Mouse (Mus musculus): ENCODE measurements at regions not wholly inside any gene's neighbourhood (a gene's known extent, or its start where the extent isn't known, plus 50 kb on each side); places are given as distances from the start of the nearest gene placed in this dataset.

DNA sequence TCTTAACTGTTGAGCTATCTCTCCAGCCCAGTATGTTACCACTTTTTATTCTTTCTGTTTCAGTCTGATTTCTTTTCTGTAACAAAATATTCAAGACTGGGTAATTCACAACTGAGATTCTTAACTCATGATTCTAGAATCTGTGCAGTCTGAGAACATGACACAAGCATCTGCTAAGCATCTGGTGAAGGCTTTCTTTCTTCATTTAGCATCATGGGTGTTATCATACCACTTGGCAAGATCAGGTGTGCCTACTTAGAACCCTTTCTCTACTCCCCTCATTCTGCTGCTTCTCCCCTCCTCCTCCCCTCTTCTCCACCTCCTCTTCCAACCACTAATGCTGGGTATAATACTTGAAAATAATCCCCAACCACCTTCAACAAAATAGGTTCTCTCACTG lies 62.1 kb upstream of the Pfn2 start:
- no peak for DNase-seq (ENCODE audit: low spot score)

DNA sequence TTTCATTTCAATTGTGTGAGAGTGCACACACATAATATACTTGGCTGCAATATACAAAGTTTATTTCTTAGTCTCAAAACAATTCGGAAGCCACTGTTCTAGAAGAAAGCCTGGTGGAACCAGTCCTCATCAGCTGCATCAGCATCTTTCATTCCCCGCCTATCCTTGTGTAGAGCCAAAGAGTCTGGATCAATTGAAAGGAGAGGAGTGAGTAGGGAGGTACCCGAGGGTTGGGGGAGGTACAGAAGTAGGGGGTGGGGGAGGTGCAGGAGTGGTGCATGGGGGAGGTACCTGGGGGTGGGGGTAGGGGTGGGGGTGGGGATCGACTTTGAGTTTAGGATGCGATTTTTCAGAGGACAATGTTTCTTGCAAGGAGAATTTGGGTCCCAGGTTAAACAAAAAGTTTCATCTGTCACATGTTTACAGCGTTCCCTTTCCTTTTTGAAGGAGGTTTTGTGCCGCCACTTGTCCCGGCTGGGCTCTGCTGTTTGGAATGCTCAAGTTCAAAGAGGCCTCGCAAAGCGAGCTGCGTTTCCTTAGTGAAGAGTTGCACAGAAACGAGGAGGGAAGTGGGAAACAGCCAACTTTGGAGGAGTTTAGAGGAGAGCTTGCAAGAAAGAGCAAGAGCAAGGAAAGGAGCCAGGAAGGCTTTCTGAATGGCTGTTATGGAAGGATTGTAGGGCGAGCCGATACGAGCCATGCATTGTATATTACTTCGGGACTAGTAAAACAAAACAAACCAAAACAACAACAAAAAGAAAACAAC lies 64.1 kb upstream of the Pfn2 start:
- DNase-seq (ENCODE audit: low spot score): no peak

DNA sequence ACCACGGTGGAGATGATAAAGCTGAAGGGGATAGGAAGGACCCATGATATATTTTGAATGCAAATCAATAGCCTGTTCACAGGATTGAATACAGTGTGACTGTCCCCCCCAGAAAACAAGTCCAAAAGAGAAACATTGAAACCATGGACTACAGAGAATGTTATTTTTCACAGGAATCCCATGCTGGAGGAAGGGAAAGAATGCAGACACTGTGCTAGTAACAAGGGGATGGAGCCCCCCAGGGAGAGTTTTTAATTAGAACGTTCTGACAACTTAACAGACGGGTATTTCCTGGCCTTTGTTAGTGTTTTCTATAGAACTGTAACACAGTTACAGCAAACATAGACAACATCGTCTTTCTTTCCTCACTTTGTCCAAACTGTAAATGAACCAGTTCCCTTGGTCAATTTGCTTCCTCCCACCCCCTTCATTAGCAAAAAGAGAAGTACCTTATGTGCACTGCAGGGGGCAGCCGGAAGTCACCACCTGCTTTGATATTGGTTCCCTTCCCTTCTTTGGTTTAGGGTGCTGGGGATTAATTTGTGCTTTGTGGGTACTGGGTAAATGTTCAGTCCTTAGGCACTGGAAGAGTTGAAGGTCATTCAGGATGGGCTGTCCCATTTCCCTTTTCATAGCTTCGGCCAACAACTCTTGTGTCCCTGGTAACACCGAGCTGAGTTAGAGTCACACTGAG lies 64.9 kb upstream of the Pfn2 start:
- DNase-seq (ENCODE audit: low spot score): no peak

DNA sequence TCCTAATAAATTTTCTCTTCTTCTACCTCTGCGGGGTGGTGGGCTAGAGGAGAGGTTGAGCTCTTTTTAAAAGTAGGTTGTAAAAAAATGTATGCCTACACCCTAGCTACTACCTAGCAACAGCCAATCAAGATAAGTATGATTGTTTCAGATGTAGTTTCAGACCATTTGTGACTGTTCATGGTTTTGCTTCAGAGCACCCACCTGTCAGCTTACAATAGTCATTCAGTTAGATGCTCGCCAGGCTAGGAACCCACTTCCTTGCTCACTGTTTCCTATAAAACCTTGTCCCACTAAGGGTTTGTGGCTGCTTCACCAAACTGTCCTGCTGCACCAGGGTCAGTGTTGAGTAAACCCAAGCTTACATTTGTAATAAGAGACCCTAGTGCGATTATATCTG lies 66.8 kb upstream of the Pfn2 start:
- DNase-seq (ENCODE audit: low spot score): no peak

DNA sequence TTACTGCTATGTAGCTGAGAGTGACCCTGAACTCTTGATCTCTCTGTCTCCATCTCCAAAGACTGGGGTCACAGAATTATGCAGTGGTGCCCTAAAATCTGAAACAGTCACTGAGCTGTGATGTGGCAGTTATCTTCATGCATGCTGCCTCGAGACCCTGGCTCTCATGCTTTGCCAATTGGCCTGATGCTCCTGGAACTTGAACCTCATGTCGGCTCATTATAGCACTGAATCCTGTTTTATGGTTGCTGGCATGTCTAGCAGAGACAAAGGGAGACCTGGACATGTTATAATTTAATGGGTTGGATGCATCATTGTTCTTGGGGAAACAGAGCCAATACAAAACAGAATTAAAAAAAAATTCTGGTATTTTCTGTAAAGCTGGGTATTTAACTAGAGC lies 71.0 kb upstream of the Pfn2 start:
- no peak for DNase-seq (ENCODE audit: low spot score)

DNA sequence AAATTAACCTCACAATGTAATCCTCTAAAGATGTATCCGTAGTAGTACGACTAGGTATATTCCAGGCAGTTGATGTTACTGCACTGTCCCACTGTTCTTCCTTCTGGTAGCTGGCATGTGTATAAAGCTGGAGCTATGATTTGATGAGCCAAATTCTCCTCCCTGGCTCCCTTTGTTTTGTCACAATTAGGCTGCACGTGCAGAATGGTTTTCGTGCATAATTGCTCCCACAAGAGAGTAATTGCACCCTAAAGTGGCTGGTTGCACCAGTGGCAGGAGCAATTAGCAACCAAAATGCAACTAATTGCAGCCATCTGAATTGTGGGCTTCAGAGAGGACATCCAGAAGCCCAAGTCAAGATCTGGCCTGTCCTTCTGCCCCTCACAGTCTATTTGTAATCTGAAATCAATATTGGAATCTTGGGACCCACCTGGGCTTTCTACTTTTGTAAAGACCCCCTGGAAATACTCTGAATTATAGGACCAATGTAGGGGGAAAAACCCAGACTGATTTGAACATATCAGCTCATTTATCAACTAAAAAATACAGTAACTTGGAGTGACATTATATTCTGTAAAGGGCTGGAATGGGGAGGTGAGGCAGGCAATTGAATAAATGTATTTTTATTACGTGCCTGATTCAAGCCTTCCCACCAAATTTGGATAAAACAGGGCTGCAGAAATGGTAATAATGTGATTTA lies 71.7 kb upstream of the Pfn2 start:
- DNase-seq (ENCODE audit: low spot score): no peak

DNA sequence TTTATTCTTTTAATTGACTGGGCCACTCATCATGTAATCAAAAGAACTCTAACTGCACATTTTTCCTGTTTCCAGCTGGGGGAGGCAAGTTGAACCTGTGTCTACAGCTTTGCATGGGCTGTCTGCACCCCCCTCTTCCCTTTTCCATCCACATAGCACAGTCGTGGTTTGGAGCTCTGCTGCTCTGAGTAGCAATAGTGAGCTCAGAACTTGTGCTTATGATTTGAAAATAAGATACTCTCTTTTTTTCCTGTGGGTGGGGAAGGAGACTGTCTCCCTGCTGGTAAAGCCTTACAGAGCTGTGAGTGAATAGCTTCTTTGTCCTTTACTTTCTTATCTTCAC lies 72.2 kb upstream of the Pfn2 start:
- no peak for DNase-seq (ENCODE audit: low spot score)

DNA sequence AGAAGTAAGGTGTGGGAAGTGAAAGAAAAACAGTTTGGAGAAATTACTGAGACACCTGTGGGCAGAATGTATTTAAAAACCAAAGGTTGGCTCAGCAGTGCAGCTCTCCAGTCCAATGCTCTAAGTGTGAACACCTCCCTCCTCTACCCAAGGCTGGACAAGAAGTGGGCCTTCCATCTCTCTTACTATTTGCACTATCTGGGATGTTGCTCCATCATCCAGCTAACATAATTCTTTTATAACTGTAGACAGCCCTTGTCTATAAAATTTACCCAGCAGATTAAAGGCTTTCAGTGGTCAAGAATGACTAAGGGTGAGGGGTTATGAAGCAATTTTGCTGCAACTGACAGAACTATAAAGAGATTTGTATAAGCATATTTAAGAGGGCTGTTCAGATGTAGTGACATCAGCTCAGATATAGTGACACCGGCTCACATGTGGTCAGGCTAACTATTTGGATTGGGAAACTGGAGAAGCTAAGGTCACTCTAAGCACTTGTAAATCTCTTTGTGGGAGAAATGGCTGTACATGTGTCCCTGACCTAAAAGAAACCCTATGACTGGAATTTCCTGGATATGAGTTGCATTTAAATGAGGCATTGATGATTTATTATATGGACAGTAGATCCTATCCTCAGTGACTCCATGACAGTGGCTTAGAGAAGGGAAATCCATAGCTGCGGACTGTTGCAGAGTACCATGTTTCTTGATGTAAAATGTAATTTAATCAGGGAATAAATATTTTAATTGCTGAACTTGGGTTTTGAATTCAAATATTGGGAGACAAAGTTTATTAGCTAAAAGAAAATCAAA lies 73.4 kb upstream of the Pfn2 start:
- DNase-seq (ENCODE audit: low spot score): peak; percentile 15

DNA sequence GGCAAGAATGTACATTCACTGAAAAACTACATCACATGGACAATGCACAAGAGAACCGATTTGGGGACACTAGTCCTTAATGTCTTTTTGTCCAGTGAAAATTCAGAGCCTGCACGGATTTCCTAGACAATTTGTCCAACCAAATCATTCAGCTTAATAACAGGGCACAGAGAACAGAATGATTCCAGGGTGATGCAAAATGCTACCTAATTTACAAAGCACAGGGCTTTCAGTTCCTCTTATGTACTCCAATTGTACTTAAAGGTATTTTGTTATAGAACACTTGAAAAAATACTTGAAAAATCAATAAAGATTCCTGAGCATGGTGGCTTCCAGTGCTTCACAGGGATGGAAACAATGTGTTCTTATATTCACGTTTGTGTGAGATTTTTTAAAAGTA lies 75.2 kb upstream of the Pfn2 start:
- no peak for DNase-seq (ENCODE audit: low spot score)

DNA sequence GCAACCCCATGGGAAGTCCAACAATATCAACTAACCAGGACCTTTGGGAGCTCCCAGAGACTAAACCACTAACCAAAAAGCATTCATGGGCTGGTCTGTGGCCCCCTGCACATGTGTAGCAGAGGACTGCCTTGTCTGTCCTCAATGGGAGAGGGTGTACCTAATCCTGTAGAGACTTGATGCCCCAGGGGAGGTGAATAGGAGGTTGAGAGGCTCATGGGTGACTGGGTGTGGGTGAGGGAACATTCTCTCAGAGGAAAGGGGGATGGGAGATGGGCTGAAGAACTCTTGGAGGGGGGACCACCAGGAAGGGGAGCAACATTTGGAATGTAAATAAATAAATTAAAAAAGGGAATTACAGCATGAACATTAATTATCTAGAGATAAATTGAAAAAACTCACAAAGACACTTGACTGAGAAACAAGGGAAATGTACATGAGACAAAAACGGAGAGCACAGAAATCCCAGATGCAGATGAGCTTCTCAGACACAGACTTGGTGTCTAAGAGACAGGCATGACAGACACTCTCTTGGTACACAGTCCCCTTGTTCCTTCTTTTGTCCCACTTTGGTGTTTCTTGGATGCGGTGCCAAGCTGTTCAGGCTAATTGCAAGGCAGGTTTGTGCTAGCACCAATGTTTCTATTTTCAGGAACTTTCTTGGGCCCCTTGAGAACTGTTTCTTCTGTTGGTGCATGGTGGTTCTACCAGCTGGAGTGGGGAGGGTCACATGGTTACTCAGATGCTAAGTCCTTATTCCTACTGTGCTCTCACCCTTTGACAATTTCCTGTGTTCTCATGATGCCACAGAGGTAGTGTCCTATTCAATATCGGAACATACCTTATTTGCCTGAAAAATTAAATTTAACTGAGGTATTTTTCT lies 85.0 kb upstream of the Pfn2 start:
- no peak for DNase-seq (ENCODE audit: low spot score)

DNA sequence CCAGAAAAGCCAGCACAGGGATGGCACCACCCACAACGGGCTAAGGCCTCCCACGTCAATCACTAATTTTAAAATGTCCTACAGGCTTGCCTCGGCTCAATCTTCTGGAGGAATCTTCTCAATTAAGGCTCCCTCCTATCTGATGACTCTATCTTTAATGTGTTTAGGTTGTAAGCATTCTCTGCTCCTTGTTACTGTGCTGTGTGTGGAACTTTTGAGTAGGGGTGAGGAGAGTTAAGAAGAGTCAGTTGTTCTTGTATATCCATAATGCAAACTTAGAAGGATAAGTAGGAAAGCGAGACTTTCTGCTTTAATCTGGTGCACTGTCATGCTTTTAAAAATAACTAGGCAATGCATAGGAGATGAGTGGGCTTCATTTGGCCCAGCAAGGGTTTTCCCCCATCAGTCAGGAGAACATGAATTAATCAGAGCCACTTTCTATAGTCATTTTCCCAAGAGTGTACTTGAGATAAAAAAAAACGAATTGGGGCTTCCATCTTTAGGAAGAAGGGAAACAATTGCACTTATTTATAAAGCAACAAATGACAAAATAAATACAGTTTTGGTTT lies 87.2 kb upstream of the Pfn2 start:
- no peak for DNase-seq (ENCODE audit: low spot score)

DNA sequence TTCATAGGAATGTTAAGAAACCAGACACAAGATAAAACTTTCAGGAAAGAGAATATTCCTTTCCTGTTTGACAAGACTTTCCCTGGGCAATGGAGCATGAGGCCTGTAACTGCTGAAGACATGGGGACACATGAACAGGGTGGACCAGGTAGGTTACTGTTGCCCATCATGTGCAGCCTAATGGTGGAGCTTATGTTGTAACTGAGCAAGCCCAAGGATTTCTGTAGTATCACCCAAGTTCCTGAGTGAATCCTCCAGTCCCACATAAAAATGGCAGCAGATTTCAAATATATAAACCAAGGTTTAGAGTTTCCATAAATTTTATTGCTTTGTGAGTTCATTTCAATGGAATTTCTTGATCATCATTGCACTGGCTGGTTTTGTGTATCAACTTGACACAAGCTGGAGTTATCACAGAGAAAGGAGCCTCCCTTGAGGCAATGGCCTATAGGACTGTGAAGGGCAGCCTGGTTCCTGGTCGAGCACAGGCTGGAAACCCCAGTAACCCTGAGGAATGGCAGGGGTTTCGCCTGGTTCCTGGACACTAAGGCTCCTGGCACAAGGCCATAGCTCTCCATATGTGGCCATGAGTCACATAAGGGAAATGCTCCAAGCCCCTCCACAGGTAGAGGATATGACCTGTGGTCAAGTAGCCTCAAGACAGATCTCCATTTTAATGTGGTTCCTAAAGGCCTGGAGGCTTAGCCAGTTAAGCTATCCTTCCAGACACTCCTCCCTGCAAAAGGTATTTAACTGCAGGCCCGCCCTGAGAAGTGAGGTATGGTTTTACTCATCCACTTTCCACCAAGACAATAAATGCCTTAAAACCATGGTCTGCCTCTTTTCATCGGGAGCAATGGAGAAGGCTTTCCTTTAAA lies 92.9 kb upstream of the Pfn2 start:
- no peak for DNase-seq (ENCODE audit: low spot score)

DNA sequence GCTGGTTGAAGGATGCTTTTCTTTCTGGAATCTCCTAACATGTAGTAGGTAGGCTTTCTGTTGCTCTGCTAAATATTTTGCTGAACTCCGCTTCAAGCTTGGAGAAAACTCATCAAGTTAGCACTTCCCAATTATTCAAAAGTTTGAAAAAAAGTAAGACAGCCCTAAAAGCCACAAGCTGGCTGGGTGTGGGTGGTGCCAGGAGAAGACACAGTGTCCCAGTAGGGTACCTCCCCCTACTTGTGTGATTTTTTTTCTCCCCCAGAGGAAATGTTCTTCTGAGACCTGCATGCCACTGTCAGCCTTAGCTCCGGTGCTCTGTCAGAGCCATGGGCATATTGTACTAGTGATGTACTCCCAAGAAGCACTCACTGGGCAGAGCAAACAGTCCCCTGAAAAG lies 96.8 kb upstream of the Pfn2 start:
- no peak for DNase-seq (ENCODE audit: low spot score)

DNA sequence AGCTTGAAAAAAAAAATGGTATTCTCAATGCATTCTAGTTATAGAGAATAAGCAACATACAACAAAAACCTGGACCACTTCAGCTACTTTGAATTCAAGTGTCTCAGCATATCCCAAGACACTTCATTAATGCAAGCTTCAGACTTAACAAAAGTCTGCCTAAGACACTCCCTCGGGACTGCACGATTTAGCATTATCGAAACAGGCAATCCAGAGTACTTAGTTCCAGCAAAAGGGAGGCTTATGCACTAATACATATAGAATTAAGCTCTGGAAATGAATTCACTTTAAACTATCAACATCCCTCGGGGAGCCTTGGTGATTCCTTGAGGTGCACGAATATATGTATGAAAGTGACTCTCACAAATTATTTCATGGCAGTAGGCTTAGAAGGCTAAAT lies 97.9 kb upstream of the Pfn2 start:
- no peak for DNase-seq (ENCODE audit: low spot score)

DNA sequence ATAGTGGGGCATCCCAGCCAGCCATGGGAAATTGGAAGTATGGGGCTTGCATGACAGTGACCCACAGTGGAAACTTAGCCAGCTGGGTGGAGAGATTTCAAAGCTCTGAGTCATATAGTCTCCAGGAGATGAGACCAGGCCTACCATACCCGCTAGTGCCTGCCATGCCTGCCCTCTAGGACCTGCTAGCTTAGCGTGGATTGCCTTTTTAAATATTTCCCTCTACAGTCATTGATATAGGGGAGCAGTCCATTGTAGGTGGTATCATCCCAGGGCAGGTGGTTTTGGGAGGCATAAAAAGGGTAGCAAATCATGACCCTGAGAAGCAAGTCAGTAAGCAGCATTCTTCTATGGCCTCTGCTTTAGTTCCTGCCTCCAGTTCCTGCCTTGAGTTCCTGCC lies 99.5 kb upstream of the Pfn2 start:
- no peak for DNase-seq (ENCODE audit: low spot score)

DNA sequence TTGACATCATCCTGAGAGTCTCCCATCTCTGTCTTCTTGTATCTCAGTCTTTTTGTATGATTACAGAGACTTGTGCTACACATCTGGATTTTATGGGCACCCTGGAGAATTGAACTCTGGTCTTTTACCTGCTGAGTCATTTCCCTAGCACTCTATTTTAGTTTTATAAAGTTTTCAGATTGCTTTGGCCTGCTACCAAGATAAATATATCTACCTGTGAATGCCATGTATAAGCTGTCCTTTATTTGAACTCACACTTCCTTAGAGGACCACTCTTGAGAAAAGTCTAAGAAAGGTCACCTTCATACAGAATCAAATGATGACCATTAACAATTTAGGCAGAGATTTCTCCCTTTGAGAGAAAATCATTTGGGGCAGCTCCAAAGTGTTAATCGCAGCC lies 100.8 kb upstream of the Pfn2 start:
- DNase-seq (ENCODE audit: low spot score): no peak

DNA sequence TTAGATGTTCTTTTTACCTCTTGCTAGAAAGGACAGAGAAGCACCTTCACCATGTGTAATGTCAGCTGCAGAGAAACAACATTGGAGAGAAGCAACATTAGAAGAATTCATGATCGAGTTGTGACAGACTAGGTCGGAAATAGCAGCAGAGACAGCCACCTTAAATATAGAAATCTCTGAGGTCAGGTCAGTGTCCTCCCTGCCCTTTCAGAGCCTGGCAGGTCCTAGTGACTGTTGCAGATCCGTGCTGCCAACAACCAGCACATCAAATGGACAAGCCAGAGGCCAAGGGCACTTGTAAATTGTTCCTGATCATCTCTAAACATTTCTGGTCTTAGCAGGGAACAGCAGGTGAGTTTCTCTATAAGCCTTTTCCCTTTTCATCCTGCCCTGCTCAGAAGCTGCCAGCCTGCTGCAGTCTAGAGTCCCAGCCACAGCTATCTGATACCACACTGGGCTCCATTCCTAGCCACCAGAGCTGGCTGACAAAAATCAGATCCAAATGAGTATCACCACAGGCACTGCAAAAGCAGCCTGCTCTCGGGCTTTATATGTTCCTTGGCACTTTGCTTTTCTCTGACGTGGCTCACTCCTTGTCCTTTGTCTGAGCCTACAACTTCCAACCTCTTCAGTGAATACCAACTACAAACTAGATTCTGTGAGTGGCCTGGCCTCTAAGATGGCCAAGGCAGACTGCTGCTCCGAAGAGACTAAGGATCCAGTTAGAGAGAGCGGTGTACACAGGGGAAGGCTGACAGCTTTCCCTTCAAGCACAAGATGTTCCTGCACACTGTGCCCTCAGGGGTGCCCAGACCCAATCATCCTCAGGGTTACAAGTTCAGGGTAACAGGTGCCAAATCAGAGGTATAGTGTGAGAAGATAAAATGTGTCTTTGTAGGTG lies 102.8 kb upstream of the Pfn2 start:
- DNase-seq (ENCODE audit: low spot score): peak; percentile 75

DNA sequence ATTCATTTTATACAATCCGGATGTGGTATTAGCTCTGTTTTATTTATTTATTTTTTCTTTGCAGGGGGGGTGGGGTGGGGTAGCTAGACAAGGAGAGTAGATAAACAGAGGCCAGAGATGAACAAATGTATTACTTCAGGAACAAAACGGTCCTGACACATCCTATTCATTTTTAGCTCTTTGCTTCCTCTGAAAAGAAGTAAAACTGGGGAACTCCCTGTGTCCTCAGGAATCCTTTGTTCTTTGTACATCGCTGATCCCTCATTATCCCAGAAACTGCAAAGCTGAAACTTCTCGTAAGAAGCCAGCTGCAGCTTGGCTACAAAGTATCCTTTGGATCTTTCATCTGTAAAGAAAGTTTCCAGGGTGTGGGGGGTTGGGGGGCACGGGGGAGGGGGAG lies 103.6 kb upstream of the Pfn2 start:
- no peak for DNase-seq (ENCODE audit: low spot score)

DNA sequence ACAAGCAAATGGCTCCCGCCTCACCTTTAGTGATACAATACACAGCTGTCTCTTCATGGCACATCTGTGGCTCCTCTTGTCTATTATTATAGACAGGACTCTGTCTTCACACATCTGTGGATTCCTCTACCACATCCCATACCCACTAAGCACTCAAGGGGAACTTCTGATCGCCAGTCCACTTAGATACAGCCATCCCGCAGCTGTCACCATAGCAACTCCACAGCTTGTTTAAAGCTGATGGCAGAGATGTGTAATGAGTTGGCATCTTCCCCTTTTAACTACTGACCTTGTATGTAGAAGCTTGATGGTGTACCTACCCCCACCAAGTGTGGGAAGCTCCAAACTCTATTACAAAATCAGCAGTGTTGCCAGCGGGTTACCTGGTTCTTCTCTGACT lies 109.5 kb upstream of the Pfn2 start:
- DNase-seq (ENCODE audit: low spot score): no peak

Data from gastrocnemius, adult 18-20 months (tissue).